Mouse (Mus musculus): ENCODE data around the gene Prr29.
"Not testable (repeated sequence)": the region's sequence is repeated elsewhere in the genome, so short reads cannot be mapped to it uniquely, and the experiment has no call there.

Gene Prr29

GRCm38 (mm10) chr11:106355382-106356128, 9.7 kb upstream of the Prr29 start:
- DNase-seq: no peak

DNA sequence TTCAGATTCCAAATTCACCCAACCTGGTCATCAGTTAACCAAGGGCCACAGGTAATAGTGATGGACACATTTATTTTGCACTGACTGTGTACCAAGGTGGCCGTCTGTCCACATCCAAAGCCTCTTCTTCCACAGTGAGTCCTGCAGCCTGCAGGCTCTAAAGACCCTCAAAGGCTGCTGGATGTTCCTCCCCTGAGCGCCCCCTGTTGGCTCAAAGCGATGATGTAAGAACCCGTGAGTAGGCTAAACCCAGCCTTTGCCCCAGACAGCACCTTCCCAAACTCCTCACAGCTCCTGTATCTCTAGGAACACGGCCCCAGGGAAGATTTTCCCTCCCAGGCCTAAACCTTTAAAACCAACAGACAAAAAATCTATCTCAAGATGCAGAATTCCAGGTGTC, 5.9 kb upstream of the Prr29 start:
- no peak for DNase-seq

DNA sequence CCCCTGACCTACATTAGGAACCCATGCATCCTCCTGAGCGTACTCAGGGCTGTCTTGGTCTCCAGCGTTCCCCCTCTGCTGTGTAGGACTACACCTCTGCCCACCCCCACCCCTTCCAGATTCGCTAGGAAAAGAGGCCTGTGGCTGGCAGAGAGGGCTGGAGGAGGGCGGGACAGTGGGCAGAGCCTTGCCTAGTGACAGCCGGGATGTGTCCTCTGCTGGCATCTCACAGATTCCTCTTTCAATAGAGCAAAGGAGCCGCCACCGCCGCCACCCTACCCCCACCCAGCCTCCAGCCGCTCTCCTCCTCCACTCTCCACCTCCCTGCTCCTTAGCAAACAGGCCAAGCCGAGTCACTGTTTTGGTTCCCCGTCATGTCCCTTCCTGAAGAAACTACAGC, 560 bp upstream of the Prr29 start:
- peak; percentile 43 for DNase-seq

DNA sequence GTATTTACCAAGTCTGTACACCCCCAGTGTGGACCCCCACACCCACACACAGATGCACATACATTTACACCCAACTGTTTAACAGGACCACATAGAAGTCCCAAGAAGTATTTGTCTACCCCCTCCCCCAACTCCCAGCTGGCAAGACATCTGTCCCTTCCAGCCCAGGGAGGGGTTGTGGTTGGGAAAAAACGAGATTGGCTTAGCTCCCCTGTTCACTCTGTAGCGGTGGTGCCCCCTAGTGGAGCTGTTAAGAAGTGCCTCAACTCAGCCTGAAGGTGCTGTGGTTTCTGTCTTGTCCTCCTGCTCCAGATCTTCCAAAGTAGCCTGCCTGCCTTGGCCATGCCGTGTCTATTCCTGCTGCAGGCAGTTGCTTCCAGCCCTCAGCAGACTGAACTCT, 1.0 kb downstream of the Prr29 start:
- DNase-seq: peak; percentile 89

DNA sequence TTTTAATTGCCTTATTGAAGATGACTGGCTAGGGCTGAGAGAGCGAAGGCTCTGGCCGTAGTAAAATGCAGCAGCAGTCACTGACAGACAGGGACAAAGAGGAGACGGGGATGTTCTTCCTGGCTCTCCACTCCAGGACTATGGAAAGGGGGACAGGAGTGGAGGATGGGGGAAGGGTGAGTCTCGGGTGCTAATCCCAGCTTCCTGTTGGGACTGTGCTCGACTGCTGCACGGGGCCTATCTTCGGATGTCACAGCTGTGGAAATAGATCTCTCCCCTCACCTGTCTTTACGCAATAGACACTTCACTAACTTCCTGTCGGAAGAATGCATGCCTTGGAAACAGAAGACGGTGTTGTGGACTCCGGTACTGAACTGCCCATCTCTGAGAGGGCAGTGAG, 8.7 kb downstream of the Prr29 start:
- DNase-seq: no peak

DNA sequence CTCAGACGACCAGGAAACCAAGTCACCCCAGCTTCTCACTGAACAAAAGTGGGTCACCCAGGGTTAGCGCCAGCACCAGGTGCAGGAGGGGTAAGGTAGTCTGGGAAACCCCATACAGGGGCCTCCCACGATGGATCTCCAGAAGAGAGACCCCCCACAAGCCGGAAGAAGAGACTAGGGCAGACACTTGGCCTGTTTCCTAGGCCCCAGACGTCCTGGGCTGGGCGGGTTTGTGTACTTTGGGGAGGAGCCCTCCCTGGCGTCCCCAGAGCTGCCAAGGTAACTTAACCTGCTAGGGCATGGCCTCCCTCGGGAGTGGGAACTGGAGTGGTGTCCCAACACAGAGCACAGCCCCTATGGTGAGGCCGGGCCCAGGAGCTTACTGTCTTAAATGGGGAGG, 9.3 kb downstream of the Prr29 start:
- DNase-seq: no peak

DNA sequence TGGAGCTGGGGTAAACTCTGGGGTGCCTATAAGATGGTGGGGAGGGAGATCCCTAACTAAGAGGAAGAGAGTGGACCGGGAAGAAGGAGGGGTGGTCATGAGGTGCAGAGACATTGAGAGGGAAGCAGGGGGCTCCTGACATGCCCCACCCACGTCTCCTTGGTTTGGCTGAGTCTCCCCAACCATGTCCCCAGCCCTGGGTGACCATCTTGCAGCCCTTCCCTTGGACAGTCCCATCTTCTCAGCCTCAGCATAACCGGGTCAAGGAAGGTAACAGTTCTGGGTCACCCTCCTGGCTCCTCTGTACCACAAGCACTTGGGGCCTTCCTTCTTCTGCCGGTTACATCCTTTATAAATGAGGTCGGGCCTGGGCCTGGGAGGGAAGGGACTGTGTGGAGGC, 9.7 kb downstream of the Prr29 start:
- no peak for DNase-seq

GRCm38 (mm10) chr11:106381011-106381410, 15.7 kb downstream of the Prr29 start:
- DNase-seq: no peak

DNA sequence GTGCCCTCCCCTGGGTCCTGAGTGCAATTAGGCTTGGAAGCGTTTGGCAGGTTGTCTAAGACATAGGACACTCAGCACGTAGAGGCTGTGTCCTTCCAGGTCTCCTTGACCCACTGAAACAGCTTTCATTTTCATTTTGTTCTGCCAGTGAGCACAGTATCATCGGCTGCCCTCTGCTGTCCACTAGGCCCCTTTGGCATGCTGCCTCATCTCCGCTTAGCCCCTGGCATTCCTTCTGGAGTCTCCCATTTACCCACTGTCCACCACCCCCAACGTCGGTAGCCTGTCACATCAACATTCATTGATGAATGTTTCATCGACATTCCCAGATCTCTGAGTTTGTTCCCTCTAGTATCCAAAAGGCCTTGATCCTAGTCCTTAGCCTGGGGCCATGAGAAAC, 16.6 kb downstream of the Prr29 start:
- peak; percentile 57 for DNase-seq

DNA sequence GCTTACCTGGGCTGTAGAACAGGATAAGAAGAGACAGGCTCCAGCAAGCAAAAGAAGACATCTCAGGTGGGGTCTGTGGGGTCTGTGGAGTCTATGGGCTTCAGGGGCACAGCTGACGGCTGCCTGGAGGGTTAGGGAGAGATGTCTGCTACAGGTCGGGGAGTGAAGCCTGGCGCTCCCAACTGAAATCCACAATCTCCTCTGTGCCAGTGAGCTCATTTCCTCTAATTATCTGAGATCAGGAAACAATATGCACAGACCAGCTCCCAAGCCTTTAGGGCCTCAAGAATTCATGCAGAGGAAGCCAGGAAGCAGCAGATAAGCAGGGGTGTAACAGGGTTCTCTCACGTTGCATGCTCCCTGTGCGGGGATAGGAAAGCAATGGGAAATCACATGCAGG, 17.2 kb downstream of the Prr29 start:
- DNase-seq: peak; percentile 34

GRCm38 (mm10) chr11:106383051-106383790, 17.9 kb downstream of the Prr29 start:
- DNase-seq: no peak

DNA sequence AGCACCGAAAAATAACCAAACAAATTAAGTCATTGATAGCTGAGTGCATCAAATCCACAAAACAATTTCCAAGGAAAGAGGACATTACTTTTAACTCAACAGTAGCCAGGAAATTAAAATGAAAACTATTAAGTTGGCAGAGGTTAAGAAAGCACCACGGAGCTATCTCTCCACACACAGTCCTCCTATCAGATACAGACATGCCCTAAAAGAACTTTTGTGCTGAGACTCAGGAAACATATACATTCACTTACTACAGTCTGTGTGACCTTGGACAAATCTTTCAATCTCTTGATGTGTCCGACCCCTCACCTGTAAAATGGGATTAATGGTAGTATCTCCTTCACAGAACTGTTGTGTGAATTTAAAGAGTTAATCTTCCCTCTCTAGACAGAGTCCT, 21.1 kb downstream of the Prr29 start:
- DNase-seq: no peak

DNA sequence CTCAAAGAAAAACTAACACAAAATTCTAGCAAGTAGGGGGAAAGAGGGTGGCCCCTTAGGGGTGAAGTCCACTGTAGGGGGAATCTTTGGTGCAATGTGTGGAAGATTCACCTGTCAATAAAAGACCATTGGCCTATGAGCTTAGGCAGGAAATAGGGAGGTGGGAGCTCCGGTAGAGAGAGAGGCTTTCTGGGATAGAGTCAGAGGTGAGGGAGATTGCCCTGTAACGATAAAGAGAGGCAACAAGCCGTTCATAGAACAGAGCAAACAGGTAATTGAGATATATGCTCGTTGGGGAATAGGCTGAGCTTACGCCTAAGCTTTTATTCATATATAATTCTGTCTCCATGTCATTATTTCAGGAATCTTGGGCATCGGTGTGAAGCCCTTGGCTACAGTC, 21.7 kb downstream of the Prr29 start:
- no peak for DNase-seq

DNA sequence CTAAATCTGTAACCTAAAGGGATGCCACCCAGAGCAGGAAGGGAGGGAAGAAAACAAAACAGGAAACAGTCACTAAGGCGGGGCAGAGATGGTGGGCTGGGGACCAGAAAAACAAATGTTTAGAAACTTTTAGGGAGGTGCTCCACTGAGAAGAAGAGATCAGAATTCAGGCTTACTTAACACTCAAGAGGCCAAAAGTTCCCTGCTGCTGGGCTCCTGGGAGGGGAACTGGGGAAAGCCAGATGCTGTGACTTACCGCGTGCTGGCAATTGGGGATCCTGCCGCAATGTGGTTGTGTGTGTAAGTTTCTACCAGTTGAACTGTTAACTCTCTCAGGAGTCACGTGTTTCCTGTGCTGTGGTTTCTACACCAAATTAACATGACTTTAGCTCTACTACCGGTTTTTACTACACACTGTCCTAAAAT, 22.5 kb downstream of the Prr29 start, which contains the start of gene Icam2:
TSS of gene Icam2 (minus strand) at position 285 of the 426 bp plus-strand sequence.
- DNase-seq: no peak

GRCm38 (mm10) chr11:106389611-106390010, 24.3 kb downstream of the Prr29 start:
- DNase-seq: peak; percentile 48

DNA sequence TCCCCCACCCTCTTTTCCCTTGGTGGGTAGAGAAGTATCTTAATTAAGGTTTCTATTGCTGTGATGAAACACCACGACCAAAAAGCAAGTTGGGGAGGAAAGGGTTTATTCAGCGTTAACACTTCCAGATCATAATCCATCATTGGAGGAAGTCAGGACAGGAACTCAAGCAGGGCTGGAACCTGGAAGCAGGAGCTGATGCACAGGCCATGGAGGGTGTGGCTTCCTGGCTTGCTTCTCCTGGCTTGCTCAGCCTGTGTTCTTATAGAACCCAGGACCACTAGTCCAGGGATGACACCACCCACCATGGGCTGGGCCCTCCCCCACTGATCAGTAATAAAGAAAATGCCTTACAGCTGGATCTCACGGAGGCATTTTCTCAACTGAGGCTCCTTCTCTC, 25.5 kb downstream of the Prr29 start:
- peak; percentile 43 for DNase-seq

DNA sequence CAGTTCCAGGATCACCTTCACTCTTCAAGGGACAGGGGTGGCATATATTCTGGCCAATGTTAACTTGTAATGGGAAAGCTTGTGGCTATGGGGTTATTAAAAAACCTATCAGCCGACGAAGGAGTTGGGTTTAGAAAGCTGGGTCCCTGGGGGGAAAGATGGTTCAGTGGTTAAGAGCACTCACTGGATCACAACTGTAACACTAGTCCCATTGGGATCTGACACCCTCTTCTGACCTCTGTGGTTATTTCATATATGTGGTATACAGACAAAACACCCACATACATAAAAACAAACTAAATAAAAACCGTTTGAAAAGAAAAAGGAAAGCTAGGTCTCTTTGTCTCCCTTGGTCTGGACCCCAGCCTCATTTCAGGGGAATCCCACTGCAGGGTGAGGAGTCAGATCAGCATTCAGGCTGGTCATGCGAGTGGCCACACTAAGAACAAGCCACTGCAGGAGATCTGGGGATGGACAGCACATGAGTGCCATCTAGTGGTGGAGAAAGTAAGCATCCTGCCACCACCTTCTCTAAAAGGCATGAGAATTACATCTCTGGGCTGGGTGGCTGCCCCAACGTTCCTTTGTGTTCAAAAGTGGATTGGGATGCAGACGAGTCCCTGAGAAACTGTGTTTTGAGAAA, 26.4 kb downstream of the Prr29 start:
- DNase-seq: peak; percentile 85

GRCm38 (mm10) chr11:106392597-106393330, 27.5 kb downstream of the Prr29 start:
- no peak for DNase-seq

- DNase-seq: no peak
Measured at GRCm38 (mm10) chr11:106393331-106393616, 28.0 kb downstream of the Prr29 start.

- not testable (repeated sequence) for DNase-seq
Measured at GRCm38 (mm10) chr11:106394055-106394454, 28.8 kb downstream of the Prr29 start.

- no peak for DNase-seq
Measured at GRCm38 (mm10) chr11:106397656-106398055, 32.4 kb downstream of the Prr29 start.

DNA sequence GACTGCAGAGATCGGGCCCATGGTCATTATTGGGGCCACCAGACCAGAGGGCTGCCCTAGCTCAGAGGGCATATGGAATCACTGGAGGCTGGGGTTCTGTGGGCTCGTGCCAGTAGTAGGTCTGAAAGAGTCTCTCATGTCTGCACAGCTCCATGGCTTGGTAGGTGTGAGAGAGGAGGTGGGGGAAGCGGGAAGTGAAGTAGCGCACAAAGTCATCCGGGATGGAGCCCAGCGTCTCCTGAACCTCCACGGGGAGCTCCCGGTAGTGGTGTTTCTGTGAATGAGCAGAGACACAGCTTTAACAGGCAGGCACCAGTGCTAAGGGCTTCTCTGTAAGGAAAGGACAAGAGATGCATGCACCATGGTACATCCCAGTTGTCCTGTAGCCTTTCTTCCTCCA, 33.2 kb downstream of the Prr29 start:
- DNase-seq: no peak

DNA sequence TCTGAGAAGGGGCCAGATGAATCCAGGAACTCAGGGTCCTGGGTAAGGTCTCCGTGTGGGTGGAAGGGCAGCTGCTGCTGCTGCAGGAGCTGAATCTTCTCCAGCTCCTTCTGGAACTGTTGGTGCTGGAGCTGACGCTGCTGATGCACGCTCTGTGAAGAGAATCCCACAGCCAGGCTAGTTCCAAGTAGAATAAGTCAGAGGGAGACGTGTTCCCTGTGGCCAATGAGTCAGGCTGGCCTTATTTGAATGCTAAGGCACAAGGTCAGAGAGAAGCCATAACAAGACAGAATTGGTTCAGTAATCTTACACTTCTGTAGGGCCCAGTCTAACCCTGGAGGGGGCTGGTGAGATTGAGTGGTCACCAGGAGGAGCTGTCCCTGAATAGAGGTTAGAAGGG, 44.7 kb downstream of the Prr29 start:
- DNase-seq: no peak
